Mouse (Mus musculus) urinary bladder, adult 2 months (tissue): ENCODE results near the gene Lhx3. TPM values are rescaled to one million over a fixed set of nuclear protein-coding genes. Genes with fewer than 3 reads are reported as not detected.

Experiments used
- polyA plus RNA-seq: library from polyadenylated mRNA; depleted of rRNA; stranded (reverse); fragments of >200 nt; gene quantifications from 2 replicates; pipeline ENCODE4 v1.2.3, GENCODE M21; 2012; rRNA removed

Gene Lhx3
- polyA plus RNA-seq, 1 experiment: 0.03 TPM

Other genes starting within 250 kb of the Lhx3 start
- 7.4 and 12.4 TPM in 2 replicates for gene Camsap1, start 225.0 kb downstream of the Lhx3 start, polyA plus RNA-seq
- 56.6 and 62.4 TPM in 2 replicates for gene Ubac1, start 186.5 kb downstream of the Lhx3 start, polyA plus RNA-seq
- gene Nacc2, start 85.1 kb downstream of the Lhx3 start, polyA plus RNA-seq: 43.2 and 60.5 TPM in 2 replicates
- 19.1 and 20.6 TPM in 2 replicates for gene Qsox2, start 29.2 kb upstream of the Lhx3 start, polyA plus RNA-seq
- 1.0 and 1.3 TPM in 2 replicates for gene Ccdc187, start 86.3 kb upstream of the Lhx3 start, polyA plus RNA-seq
- gene Gpsm1, start 107.2 kb upstream of the Lhx3 start, polyA plus RNA-seq: 17.1 and 20.7 TPM in 2 replicates
- 18.0 and 18.9 TPM in 2 replicates for gene Dnlz, start 143.8 kb upstream of the Lhx3 start, polyA plus RNA-seq
- gene Card9, start 152.6 kb upstream of the Lhx3 start, polyA plus RNA-seq: 4.9 TPM in 2 replicates
- gene Snapc4, start 172.4 kb upstream of the Lhx3 start, polyA plus RNA-seq: 30.7 and 32.0 TPM in 2 replicates
- gene Entr1, start 181.0 kb upstream of the Lhx3 start, polyA plus RNA-seq: 115 and 140 TPM in 2 replicates
- 57.3 and 69.9 TPM in 2 replicates for gene Pmpca, start 181.1 kb upstream of the Lhx3 start, polyA plus RNA-seq
- 22.2 and 28.0 TPM in 2 replicates for gene Inpp5e, start 200.9 kb upstream of the Lhx3 start, polyA plus RNA-seq
- gene Sec16a, start 236.9 kb upstream of the Lhx3 start, polyA plus RNA-seq: 41.7 and 46.3 TPM in 2 replicates